Mouse (Mus musculus) heart, postnatal 0 days (tissue): ENCODE measurements around the gene Lasp1.

ENCODE experiments used
- CTCF ChIP-seq: IDR thresholded peaks from 2 replicates; pipeline ENCODE4 v1.5.1; 2016; ENCODE audit warnings: antibody characterized with exemption, control low read depth, low read depth
- EP300 ChIP-seq: IDR thresholded peaks from 2 replicates; pipeline ENCODE4 v1.6.1; 2016; ENCODE audit warnings: antibody characterized with exemption, low read depth

- TF ChIP-seq EP300 (no peak), CTCF (no peak)
Measured at GRCm38 (mm10) chr11:97855473-97855872, 56.7 kb downstream of the Lasp1 start.
